Mouse (Mus musculus) liver, embryonic 14.5 days (tissue): ENCODE data around the gene Farp2. TPM values are rescaled to one million over a fixed set of nuclear protein-coding genes. Genes with fewer than 3 reads are reported as not detected.

Experiments
- ATAC-seq: fragments of 200-750 bp; cut with Nextera tagmentation; 2 replicates; pipeline ENCODE4 v1.8.0; 2017; ENCODE audit warnings: moderate number of reproducible peaks, mild to moderate bottlenecking, moderate library complexity; ENCODE audit not compliant: insufficient read depth
- DNase-seq, 3 experiments: peaks; one replicate each; pipeline ENCODE4 v3.0.0-alpha.2; 2012 to 2013; ENCODE audit warnings: low read depth in 3 of 3, low spot score in 3 of 3
- H3K27ac ChIP-seq: fragments of 300-500 bp; sonication (generic); 2 replicates; pipeline ENCODE4 v1.5.1; 2014; ENCODE audit warnings: moderate library complexity, mild to moderate bottlenecking, control low read depth, inconsistent platforms
- H3K27me3 ChIP-seq: fragments of 300-500 bp; sonication (generic); 2 replicates; pipeline ENCODE4 v1.6.1; 2014; ENCODE audit warnings: mild to moderate bottlenecking, low read length, moderate library complexity; ENCODE audit not compliant: control insufficient read depth, insufficient read depth
- H3K36me3 ChIP-seq: fragments of 300-500 bp; sonication (generic); replicated peaks from 2 replicates; pipeline ENCODE4 v1.6.1; 2014; ENCODE audit warnings: low read depth; ENCODE audit not compliant: control insufficient read depth, insufficient read depth
- H3K4me1 ChIP-seq, 2 experiments: fragments of 200-500 bp in 1 of 2; fragments of 300-500 bp in 1 of 2; sonication (generic) in 1 of 2; replicated peaks; 2 replicates each; pipeline ENCODE4 v1.6.1; 2012 to 2014; ENCODE audit warnings: antibody characterized with exemption in 1 of 2, inconsistent platforms in 1 of 2, low read length in 1 of 2; ENCODE audit not compliant: control insufficient read depth in 2 of 2, insufficient read depth in 2 of 2
- H3K4me2 ChIP-seq: fragments of 300-500 bp; sonication (generic); 2 replicates; pipeline ENCODE4 v1.6.1; 2014; ENCODE audit warnings: low read depth, mild to moderate bottlenecking, control low read depth, moderate library complexity
- H3K4me3 ChIP-seq, 2 experiments: fragments of 200-500 bp in 1 of 2; fragments of 300-500 bp in 1 of 2; sonication (generic) in 1 of 2; 2 replicates each; pipeline ENCODE4 v1.5.1; 2012 to 2014; ENCODE audit warnings: low read depth in 2 of 2, low read length in 2 of 2, mild to moderate bottlenecking in 2 of 2, control low read depth in 1 of 2, inconsistent platforms in 1 of 2, moderate library complexity in 1 of 2; ENCODE audit not compliant: insufficient read depth in 1 of 2
- H3K9ac ChIP-seq: fragments of 300-500 bp; sonication (generic); replicated peaks from 2 replicates; pipeline ENCODE4 v1.6.1; 2014; ENCODE audit warnings: mild to moderate bottlenecking, control low read depth, moderate library complexity
- H3K9me3 ChIP-seq: fragments of 300-500 bp; sonication (generic); 2 replicates; pipeline ENCODE4 v1.6.1; 2016; ENCODE audit warnings: low read length, mixed read lengths; ENCODE audit not compliant: control insufficient read depth
- CTCF ChIP-seq: IDR thresholded peaks from 2 replicates; pipeline ENCODE4 v1.5.1; 2016; ENCODE audit warnings: antibody characterized with exemption, low read depth, control low read depth
- EP300 ChIP-seq: IDR thresholded peaks from 2 replicates; pipeline ENCODE4 v1.6.1; 2016; ENCODE audit warnings: antibody characterized with exemption, low read depth
- WGBS: fragments of 180-500 bp; shearing (Covaris S2); extraction: QIAGEN DNeasy Blood & Tissue Kit; methylation state at CpG from one replicate; pipeline ENCODE4 v1.1.7; 2014; ENCODE audit not compliant: insufficient replicate concordance; 5-methylcytosine and 5-hydroxymethylcytosine counted together
- polyA plus RNA-seq, 2 experiments: library from polyadenylated mRNA; depleted of rRNA in 1 of 2; stranded (reverse) in 1 of 2; unstranded in 1 of 2; fragments of >200 nt; fragmentation: Nextera tagmentation in 1 of 2; extraction: Ambion mirVana in 1 of 2; gene quantifications; 2 replicates each; pipeline versions ENCODE4 v1.2.1 to v1.2.3; 2012 to 2014

Farp2 gene
- polyA plus RNA-seq (2012; rRNA removed) (0.61 TPM in 2 replicates), polyA plus RNA-seq (2014; fragmentation: Nextera tagmentation; extraction: Ambion mirVana) (1.2 and 1.3 TPM in 2 replicates)

DNA sequence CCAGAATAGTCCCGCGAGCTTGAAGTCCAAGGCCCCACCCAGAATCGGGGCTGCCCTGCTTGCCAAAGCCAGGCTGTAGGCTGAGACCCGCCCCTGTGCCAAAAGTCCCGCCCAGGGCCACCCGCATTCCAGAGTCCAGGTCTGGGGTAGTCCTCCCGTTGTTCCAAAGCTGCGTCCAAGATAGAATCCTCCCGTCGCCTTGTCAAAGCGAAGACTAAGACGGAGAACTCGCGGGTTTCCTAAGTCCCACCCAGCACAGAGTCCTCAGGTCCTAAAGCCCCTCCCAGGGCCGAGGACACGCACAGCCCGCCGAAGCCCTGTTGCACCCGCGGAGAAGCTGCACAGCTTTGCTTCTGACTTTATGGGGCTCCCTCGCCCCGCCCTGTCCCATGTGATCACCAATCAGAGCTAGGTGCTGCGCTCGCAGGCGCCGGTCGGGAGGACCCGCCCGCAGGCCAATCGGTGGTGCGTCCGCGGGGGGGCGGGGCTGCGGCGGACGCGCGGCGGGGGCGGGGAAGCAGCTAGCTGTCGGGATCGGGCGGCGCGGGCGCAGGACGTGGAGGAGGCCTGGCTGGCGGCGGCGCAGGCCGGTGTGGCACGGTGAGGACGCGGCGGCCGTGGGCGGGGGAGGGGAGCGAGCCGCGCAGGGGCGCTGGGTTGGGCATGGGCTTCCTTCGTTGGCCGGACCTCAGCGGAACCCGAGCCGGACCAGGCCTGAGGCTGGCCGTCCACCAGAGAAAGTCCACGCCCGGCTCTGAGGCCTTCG, at the start of gene Farp2:
Gene Farp2 (plus strand): TSS at position 495 of the 766 bp plus-strand sequence.
- peak within 1 kb of the TSS; percentile 89 for H3K4me2 ChIP-seq
- 1% methylated on average over 71 of the region's 71 CpGs for WGBS

DNA sequence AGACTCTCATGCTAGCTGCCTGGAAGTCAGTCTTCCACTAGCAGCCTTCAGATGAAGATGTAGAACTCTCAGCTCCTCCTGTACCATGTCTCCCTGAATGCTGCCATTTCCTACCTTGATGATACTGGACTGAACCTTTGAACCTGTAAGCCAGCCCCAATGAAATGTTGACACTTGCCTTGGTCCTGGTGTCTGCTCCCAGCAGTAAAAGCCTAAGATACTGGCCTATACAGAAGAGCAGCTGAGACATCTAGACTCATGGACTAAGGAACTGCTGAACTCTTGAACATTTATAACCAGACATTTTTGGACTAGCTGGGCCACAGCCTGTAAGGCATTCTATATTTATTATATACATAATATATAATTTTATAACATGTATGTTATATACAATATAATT, 46.8 kb upstream of the Farp2 start:
- H3K4me2 ChIP-seq, result no peak overlapping the region
- H3K9me3 ChIP-seq, result no peaks in the 10 kb centered on the region
- no peaks in the 10 kb centered on the region for H3K36me3 ChIP-seq
- H3K4me1 ChIP-seq, result peaks cover 0 to 3% of the 10 kb centered on the region in 2 experiments; a peak in 1 of 4 replicates
- ATAC-seq, result no peak
- H3K4me3 ChIP-seq, result no peak overlapping the region
- no peak for DNase-seq
- no peak overlapping the region for H3K27ac ChIP-seq
- no peak overlapping the region for H3K9ac ChIP-seq
- TF ChIP-seq EP300, result no peak
- no peak for TF ChIP-seq CTCF
- no peaks in the 10 kb centered on the region for H3K27me3 ChIP-seq

More for the DNA sequence above, at the start of gene Farp2:
- peak within 1 kb of the TSS; percentile 58 to 63 for H3K4me3 ChIP-seq
- H3K27ac ChIP-seq, result peak within 1 kb of the TSS; percentile 29; the same call in 1 of the 2 replicates
- H3K27me3 ChIP-seq, result no peaks in the 10 kb centered on the region
- H3K9ac ChIP-seq, result peak within 1 kb of the TSS; percentile 61
- H3K4me1 ChIP-seq, result peaks cover 4 to 6% of the 10 kb centered on the region in 2 experiments
- peaks cover 9% of the 10 kb centered on the region for H3K36me3 ChIP-seq
- ATAC-seq (peak; percentile 99), DNase-seq (peak; percentile 89 to 92 (median 91))
- H3K9me3 ChIP-seq, result no peaks in the 10 kb centered on the region
- TF ChIP-seq CTCF, result no peak
- no peak for TF ChIP-seq EP300

GRCm38 (mm10) chr1:93465746-93466145, 46.1 kb upstream of the Farp2 start:
- TF ChIP-seq EP300 (no peak), CTCF (no peak)
- no peak for ATAC-seq

DNA sequence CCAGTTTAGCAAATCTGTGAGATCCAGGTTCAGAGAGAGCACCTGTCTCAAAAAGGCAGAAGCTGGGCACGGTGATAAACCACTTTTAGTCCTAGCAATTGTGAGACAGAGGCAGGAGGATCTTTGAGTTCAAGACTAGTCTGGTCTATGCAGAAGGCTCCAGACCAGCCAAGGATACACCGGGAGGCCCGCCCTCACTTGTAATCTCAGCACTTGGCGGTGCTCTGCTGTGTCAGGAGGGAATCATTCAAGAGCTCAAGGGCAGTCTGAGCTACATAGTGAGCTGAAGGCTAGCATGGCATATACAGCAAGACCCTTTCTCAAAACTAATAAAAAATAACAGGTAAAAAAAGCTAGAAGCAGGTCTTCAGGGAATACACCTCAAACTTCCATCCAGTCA, 43.3 kb upstream of the Farp2 start:
- Histone ChIP-seq H3K9ac (no peak overlapping the region), H3K27ac (no peak overlapping the region), H3K4me2 (no peak overlapping the region), H3K4me3 (no peak overlapping the region), H3K9me3 (no peaks in the 10 kb centered on the region), H3K27me3 (no peaks in the 10 kb centered on the region), H3K4me1 (peaks cover 0 to 3% of the 10 kb centered on the region in 2 experiments; a peak in 1 of 4 replicates), H3K36me3 (no peaks in the 10 kb centered on the region)
- 72% methylated on average over 4 of the region's 4 CpGs for WGBS
- TF ChIP-seq EP300 (no peak), CTCF (no peak)
- DNase-seq (no peak), ATAC-seq (no peak)

More at GRCm38 (mm10) chr1:93465746-93466145, 46.1 kb upstream of the Farp2 start:
- Histone ChIP-seq H3K27ac (no peak overlapping the region), H3K36me3 (no peaks in the 10 kb centered on the region), H3K4me3 (no peak overlapping the region), H3K4me1 (peaks cover 0 to 3% of the 10 kb centered on the region in 2 experiments; a peak in 1 of 4 replicates), H3K9ac (no peak overlapping the region), H3K27me3 (no peaks in the 10 kb centered on the region), H3K4me2 (no peak overlapping the region), H3K9me3 (no peaks in the 10 kb centered on the region)
- no peak for DNase-seq

DNA sequence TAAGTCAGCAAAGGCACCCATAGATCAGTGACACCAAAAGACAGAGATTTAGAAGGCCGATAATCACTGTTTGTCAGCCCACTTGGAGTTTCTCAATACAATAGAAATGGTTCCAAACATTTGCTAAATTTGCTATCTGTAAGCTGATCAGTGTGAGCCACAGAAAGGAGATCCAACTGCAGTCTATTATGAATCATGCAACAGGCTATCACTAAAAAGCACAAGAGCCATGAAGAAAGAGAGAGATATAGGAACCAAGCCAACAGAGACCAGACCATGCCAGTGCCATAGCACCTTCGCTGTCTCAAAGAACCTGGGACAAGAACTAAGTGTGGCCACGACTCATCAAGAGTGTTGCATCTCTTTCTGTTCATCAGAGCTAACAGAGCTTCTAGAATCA, 36.2 kb upstream of the Farp2 start:
- no peaks in the 10 kb centered on the region for H3K27me3 ChIP-seq
- H3K36me3 ChIP-seq, result no peaks in the 10 kb centered on the region
- no peak overlapping the region for H3K4me2 ChIP-seq
- WGBS, result 78% methylated on average over 3 of the region's 3 CpGs
- H3K4me3 ChIP-seq, result no peak overlapping the region
- H3K4me1 ChIP-seq, result peaks cover 11 to 12% of the 10 kb centered on the region in 2 experiments
- H3K27ac ChIP-seq, result no peak overlapping the region
- no peak for ATAC-seq
- DNase-seq, result no peak
- TF ChIP-seq EP300, result no peak
- no peak for TF ChIP-seq CTCF
- H3K9ac ChIP-seq, result no peak overlapping the region
- H3K9me3 ChIP-seq, result no peaks in the 10 kb centered on the region
